Mouse (Mus musculus) hematopoietic stem cell, adult 5-6 weeks (primary cell): ENCODE measurements at regions not wholly inside any gene's neighbourhood (a gene's known extent, or its start where the extent isn't known, plus 50 kb on each side); places are given as distances from the start of the nearest gene placed in this dataset.

Source experiments
- ATAC-seq, 2 experiments: fragments of 125-278 bp in 1 of 2; replicated peaks in 1 of 2; 2 replicates each; pipeline ENCODE4 v1.8.0; 2016 to 2017; ENCODE audit warnings: inconsistent platforms in 2 of 2, mild to moderate bottlenecking in 2 of 2, moderate number of reproducible peaks in 2 of 2, low read depth in 1 of 2, moderate TSS enrichment in 1 of 2; ENCODE audit not compliant: low FRiP score in 2 of 2, poor library complexity in 2 of 2, severe bottlenecking in 2 of 2, insufficient read depth in 1 of 2, low TSS enrichment in 1 of 2

DNA sequence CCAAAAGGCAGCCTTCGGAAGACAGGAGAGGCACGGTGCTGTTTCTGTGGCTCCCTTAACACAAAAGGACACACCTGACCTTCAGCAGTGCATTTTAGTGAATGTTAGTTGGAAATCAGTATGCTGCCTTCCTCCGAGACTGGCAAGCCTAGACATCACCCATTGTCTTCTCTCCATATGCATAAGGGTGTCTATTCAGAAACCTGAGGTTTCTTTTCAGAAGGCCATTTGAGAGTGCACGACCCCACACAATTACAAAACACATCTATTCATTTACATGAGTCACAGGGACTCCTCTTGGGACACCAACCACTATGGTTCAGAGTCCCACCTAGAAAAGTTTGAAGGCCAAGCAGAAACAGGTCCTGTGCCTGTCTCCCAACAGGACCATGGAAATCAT lies 161.8 kb upstream of the Spats2l start:
- ATAC-seq = no peak

DNA sequence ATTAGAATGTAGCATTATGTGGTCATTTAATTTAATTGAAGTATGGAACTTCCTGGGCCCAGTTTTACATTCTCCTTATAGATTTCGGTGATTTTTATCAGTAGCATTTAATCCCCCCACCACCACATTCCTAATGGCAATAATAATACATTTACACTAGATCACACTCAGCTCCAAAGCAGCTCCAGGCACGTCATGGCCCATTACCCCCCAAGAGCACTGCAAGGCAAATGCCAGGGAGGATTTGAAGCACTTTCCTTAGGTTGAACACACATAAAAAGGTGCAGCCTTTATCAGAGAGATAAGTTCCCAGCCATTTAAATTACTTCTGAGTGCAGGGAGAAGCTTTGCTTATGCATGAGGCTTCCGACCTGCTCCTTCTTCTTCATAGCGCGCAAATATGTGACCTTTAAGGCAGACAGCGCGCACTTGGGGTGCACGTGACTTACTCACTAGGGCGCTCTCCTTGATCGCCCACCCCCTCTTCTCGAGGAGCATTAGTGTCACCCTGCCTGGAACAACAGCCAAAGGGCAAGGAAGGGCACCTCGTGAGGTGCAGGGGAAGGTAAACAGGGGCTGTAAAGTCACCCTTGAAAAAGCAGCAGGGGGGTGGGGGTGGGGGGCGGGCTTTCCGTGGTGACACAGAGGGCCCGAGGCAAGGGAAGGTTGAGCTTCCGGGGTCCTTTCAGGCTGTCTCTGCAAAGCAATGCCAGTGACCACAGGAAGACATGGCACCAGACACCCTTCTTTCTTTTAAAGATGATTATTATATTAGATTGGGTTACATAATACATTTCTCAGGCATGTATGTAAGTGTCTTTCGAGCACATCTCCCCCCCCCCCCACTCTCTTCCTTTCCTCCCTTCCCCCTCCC lies 160.8 kb upstream of the Spats2l start:
- no peak for ATAC-seq

DNA sequence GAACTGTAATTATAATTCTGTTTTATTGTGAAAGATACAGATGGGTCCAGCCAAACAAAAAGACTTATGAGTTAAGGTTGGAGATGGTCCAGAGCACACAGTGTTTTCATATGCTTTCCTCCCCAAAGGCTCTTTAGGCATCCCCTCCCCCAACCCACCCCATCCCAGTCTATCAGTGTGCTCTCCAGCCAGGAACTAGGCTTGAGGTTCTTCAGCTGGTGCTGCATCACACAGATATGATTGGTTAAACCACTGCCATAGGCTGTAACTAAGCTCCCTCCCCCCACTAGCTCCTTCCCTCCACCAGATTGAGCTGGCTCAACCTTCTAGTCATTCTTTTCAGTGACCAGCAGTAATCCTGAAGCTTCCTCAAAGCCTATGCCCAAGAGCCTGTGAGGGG lies 158.8 kb upstream of the Spats2l start:
- no peak for ATAC-seq

DNA sequence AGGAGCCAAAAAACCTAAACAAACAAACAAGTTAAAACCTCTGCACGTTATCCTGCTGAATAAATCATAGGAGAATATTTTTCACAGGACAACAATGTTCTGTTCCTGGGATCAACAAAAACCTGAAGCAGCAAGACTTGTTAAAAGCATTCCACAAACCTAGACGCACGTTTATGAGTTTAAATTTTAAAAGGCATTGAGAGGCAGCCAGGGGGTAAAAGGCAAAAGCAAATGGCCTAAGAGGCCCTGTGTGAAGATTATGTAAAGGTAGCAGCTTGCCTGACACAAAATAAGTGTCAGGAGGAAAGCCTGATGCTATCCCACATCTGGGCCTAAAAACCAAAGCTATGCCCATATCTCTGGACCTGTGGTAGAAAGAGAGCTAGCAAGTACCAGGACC lies 156.6 kb upstream of the Spats2l start:
- no peak for ATAC-seq

DNA sequence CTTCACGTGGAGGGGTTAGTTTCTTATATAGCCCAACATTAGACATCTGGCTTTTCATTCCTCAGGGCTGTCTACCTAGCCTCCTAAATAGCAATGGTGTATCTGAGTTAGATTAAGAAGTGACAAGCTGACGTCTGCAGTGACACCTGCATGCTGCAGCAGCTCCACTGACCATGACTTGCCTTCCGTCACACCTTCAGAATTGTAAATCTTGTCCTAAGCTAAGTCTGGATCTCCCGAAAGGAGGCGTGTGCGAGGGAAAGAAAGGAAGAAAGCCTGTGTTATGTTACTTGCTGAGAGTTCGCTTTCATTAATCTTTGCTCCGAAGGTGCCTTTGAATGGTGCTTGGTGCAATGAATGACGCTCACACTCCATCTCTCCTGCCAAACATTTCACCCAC lies 151.4 kb upstream of the Spats2l start:
- no peak for ATAC-seq

DNA sequence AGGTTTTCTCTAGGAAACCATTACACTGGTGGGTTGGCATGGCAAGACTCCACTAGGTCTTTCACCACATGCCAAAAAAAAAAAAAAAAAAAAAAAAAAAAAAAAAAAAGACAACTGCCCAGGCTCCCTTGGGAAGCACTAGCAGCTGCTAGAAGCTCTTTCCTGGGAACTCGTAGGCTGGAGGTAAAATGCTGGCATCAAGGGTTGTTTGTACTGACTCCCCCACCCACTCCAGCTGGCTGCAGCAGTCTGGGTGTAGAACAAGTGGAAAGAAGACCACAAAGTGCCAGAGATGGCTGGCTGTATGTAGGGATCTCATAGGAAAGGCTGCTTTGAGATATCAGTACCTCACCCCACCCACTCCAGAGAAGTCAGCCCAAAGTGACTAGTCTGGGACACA lies 140.0 kb upstream of the Spats2l start:
- no peak for ATAC-seq

DNA sequence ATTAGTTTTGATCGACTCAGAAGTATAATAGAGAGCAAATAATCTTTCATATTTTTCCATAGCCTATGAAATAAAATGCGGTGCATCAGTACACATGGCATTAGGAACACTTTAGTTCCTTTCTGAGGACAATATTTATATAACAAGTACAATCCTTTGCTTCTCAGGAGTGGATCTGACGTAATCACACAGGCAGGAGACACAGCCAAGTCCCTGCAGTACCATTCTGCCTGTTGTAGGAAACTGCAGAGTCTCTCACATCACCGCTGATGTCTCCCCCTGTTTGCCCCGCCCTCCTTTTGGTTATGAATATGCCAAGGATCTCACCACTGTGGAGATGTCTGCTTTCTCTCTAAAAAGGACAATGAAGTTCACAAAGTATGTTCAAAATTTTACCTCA lies 131.8 kb upstream of the Spats2l start:
- ATAC-seq = no peak

DNA sequence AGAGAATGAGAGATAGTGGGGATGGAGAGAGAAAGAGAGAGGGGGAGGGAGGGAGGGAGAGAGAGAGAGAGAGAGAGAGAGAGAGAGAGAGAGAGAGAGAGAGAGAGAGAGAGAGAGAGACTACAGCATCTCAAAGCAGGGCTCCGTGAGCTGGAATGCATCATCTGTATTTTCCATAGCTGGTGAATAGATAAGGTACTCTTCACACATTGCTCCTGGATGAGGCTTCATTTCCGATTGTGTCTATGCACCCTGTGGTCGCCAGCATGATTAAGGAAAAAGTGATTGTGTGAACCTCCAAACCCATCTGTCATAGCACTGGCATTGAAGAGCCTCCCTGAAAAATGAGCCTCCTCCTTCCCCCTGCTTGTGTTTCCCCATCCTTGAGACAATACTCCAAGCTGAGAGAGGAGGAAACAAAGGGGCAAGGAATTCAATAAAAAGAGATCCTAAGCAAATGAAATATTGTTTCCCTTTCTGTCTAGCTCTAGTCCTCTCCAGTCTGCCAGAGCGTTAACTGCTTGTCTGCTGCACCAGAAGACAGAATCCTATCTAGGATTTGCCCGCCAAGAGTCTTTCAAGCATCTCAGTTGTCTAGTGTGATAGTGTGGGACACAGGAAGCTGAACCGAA lies 130.4 kb upstream of the Spats2l start:
- no peak for ATAC-seq

DNA sequence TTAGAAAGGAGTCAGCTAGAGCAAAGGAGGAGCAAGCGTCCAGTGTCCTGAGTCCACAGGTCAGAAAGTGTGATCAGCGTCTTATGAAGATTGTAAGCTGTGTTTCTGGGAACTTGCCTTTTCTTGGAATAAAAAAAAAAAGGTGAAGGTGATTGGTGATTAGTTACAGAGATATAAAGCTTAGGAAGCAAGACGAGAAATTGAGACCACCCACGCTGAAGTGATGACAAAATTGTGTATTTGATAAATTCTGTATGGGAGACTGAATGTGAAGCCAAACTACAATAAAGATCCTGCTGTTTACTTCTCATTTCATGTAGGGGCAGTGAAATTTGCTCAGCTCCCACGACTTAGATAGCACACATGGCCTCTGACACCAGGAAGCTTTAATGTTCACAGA lies 109.0 kb upstream of the Spats2l start:
- no peak for ATAC-seq

DNA sequence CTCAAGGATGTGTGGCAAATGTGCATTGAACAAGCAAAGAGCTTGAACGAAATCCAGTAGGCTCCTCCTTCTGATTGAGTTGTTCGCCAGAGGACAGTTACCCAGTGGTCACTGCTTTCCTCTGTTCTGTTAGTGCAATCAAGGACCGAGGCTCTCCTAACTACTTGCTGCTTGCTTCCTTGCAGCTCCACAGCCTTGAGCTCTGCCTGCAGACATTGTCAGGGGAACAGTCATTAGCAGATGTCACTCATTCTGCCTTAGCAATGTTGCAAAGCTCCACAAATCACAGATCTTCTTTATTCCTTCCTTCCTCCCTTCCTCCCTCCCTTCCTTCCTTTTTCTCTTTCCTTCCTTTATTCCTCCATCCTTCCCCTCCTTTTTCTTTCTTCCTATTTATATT lies 108.2 kb upstream of the Spats2l start:
- no peak for ATAC-seq

DNA sequence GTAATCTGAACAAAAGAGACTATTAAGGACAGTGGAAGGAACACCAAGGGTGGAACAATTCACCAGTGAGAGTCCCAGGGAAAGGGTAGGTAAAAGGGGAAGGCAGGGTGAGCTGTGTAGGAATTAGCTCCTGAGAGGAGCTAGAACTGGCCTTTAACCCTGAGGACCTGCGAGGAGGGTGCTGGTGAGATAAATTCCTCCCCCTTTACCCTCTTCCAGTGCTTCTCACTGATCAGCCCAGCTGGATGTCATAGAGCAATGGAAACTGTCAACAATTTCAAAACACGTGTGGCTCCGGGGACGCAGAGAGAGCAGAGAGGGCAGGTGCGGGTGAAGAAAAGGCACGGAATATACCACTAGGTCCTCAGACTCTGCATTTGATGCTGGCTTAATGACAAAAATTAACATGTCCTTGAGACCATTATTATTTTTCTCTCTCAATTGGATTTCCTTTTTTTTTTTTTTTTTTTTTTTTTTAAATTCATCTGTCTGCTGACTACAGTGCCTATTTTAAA lies 107.7 kb upstream of the Spats2l start:
- ATAC-seq = no peak

DNA sequence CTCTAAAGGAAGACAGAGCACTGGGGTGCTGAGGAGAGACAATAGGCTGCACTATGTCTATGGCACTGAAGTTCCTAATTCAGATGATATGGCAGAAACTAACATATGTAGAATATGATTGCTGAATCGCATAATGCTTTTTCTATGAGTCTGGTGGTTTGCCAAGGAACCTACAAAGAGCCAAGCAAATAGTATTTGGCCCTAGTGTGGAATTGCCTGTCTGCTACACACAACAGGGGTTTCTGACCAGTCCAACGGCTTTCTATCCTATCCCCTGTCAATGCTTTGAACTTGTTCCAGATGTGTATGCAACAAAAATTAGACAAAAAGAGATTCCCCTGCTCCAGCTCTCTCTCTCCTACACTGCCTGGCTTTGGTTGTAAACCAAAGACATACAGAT lies 100.5 kb upstream of the Spats2l start:
- no peak for ATAC-seq

DNA sequence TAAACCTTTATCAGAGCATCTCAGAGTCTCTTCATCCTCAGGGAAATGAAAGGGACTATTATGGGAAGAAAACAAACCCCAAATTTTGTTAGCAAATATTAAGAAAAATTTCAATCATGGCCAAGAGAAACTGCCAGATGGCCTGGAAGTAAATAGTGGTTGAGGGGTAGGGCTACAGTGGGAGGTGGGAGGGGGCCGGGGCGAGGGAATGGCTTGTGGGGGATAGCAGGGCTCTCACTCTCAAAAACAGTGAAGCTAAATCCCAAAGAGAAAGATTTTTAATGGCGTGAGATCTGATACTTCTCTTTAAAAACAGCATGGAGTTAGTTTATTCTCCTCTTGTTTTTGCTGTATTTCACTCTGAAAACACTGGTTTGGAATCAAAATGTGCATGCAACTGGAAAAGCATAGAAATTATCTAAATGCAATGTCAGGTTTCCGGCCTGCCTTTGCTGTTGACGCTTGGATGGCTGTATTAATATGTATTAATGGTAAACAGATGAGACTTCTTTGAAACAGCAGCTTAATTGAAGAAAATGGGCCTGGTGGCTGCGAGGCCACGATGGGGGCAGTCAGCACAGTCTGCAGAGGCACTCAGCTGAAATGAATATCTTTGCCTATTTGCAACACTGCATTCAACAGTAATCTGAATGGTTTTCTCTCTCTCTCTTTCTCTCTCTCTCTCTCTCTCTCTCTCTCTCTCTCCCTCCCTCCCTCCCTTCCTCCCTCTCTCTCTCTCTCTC lies 99.8 kb upstream of the Spats2l start:
- ATAC-seq = no peak

DNA sequence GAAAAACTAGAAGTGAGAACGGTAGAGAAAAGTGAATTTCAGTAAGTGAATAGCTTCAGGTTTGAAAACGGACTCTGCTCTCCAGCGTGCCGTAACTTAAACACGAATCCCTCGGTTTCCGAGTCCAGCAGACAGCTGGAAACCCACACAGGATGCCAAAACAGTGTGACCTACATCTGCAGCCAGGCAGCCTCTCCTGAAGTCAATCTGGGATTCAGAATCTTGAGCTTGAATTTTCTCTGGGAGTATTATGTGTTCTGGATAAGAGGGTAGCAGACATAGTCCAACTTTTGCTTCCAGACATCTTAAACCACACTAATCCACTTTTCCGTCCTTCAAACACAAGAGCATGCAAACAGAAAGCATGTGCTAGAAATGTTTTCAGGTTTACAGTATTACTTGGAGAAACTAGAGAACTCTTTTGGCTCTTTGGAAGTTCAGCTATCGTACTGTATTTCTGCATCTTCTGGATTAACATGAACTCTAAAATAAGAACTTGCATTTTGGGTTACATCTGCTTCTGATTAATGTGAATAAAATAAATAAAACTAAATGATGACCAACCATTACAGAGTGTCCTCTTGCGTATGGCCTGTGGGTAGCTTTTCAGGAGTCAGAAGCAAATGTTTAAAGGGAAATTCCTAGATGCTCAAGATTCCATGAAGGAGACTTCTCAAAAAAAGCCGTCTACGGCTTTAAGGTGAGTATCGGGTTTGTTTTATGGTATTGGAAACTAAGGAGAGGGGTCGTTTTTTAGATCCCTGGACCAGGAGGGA lies 89.4 kb upstream of the Spats2l start:
- no peak for ATAC-seq

DNA sequence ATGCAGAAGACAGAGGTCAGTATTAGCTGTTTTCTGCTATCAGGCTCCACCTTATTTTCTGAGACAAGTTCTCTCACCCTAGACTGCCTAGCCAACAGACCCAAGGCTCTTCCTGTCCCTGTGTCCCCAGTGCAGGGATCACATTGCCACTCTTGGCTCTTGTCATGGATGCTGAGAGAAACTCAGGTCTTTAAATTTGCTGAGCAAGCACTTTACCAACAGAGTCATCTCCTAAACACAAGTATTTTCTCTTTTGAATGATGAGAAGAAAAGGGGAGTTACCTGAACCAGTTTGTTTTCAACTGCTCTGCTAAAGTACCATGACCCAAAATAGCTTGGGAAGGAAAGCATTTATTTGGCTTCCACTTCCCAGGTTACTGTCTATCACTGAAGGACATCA lies 84.7 kb upstream of the Spats2l start:
- ATAC-seq = no peak

DNA sequence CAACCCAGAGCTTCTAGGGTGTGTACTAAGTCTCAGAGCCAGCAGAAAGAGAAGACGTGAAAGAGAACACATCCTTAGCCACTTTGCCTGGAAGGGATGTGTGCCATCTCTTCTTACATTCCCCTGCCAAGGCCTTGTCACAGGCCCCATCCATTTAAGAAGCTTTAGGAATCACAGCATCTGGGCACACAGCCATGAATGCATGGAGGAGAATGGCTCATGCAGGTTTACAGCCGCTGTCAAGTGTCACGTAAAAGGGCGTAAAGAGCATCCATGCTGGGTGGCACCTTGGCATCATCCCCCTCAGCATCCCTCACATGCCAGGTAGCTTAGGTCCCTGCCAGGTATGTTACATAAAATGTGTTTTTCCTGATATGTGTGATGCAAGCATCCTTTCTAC lies 66.1 kb upstream of the Spats2l start:
- no peak for ATAC-seq

DNA sequence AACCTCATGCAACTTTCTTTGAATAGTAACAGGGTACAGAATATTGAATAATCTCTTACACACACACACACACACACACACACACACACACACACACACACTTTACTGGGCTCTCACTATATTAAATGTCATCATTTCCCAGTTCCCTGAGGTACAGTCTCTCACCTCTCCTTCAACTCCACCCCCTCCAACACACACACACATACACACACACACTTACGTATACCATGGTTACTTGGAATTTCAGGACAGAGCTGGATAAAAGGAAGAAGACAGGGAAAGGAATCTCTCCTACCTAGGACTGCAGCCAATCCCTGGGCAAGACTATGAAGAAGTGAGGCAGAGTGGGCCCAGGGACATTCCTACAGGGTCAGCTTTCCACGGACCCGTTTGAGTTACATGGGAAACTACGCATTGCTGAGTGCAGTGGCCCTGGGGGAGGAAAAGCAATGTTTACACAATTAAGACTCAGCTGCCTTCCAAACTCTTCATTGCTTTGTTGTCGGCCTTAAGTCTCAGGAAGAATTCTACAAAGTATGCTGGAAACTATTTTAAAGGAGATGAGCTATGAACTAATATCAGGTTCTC lies 61.0 kb upstream of the Spats2l start:
- ATAC-seq = no peak
